Mouse (Mus musculus) kidney, adult 18-20 months (tissue): ENCODE measurements around the gene Uba7.

Experiments used
- DNase-seq: peaks from one replicate; pipeline ENCODE4 v3.0.0; 2021

Gene Uba7

DNA sequence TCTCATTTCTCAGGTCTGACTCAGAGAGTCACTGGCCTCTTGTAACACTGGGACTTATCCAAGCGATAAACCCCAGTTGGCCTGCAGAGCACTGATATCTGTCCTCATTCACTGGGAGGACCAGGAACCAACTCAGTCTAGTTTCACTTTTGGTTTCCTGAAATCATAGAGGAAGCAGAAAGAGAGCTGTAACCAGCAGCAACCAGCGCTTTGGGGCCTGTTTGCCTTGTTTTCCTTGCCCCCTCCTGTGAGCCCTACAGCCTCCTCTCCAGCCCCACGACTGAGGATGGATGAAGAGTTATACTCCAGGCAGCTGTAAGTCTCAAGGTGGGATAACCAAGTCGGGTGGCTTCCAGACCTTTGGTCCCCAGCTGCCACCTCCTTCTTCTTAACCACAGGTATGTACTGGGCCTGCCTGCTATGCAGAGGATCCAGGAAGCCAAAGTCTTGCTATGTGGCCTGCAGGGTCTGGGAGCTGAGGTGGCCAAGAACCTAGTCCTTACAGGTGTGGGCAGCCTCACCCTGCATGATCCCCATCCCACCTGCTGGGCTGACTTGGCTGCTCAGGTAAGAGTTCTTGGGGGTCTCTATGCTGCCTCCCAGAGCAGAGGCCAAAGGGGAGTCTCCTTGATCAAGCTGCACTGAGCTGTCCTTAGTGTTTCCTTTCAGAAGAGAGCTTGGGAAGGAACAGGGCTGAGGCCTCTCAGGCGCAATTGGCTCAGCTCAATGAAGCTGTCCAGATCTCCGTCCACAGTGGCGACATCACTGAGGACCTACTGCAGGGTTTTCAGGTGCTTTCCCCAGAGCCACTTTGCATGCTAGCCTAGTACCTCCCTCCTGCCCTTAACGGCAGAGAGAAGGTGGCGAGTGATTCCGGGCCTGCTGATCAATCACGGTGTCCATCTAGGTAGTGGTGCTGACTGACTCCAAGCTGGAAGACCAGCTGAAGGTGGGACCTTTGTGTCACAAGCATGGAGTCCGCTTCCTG is at the start of gene Uba7:
Uba7 (plus strand) TSS at position 107 of the 988 bp plus-strand sequence.
- DNase-seq, result peak; percentile 28

DNA sequence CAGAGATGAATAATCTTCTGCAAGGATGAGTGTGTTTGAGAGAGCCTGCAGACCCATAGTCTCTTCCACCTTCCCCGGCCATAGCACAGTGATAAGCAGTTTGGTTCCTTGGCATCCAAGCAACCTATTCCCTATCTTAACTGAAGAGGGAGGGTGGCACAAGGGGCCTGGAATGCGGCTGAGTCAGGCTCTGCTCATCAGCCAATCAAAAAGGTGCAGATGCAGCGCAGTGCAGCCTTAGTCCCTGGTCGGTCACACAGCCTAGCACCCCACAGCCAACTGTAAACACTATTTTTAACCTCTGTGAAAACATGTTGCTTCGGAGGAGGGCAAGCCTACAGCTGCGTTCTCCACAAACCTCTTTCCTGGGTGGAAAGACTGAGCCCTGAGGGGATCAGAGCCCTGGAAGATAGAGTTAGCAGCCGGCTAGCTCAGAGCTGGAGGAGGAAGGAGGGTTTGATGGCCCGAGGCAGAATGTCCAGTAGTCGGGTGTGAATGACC is 48.3 kb upstream of the Uba7 start:
- no peak for DNase-seq

DNA sequence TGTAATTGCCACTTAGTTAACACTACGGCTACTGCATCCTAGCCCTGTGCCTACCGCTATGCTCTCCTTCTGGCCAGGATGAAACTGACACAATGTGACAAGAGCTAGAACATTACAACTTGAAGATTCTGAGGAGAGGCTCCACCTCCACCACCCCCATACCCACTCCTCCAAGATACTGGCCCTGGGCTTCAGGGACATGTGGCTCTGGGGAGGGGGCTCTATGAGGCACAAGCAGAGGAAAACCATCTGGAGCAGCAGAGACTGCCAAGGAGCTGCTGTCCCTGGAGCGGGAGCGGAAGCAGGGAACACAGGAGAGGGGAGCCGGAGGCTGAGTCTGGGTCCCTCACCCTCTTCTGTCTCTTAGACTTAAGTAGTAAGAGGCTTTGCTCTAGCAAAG is 47.6 kb upstream of the Uba7 start:
- DNase-seq, result no peak

DNA sequence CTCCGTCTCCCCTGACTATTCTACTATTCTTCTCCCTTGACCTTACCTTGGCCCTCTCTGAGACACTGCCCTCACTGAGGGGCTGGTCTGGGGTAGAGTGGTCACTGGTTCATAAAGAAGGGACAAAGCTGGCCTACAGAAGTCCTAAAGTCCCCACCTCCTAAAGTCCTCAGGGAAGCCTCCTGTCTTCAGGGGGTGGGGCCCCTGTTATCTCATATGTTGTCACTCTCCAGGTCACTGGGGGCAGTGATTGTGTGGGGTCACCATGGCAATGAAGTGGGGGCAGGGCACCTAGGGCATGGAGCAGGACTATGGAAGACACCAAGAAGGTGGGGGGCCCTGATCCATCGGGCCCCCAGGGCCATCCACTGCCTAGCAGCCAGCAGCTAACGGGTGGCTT is 47.1 kb upstream of the Uba7 start, which contains the start of gene Actl11:
Actl11 (plus strand) TSS at position 301 of the 400 bp plus-strand sequence.
- no peak for DNase-seq

DNA sequence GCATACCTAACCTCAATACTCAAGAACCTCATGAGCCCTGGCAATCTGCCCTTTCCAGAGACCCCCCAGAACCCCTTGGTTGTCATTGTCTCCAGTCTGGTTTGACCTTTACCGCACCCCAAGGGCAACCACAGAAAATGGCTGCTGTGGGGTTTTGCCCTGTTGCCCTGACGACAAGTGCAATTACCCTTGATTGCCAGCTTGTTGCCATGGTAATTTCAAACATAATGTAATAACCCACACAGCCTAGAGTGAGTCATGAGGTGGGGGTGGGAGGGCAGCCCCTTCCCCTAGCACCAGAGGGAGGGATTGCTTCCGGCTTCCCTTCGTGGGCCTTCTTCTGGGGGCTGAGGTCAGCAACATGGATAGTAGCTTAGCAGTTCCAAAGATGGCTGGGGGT is 43.1 kb upstream of the Uba7 start:
- DNase-seq, result no peak

DNA sequence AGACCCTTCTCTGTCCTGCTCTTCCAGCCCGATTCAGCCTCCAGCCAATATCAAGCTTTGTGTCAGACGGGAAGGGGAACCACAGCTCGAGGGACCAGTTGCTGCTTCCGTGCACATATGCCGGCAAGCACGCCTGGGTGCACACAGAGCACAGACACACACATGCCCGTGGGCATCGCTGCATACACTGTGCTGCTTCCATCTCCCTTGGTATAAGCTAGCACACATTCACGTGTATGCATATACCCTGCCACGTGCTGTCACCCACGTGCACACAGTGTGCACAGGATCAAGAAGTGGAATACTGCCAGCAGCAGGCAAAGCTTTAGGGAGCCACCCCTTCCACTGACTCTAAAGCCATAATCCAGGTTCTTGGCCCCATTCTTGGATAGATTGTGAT is 41.2 kb upstream of the Uba7 start:
- DNase-seq, result no peak

DNA sequence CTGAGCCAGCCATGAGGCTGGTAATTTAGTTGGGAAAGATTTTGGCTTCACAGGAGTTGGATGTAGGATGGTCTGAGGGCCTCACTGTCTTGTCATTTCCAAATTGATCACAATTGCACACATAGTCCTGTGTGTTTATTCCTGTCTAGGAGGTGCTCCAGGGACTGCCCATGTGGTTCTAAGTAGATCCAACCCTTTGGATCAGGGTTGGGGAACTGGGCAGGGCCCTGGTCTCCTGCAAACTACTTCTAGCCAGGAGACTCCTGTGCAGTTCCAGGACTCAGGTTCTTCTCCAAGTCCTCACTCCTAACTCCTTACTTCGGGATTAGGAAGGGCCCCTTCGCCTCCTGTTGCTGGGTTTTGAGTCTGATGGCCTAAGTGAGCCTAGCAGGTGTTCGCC is 39.9 kb upstream of the Uba7 start, which contains the start of gene Camkv:
Camkv (plus strand) TSS at position 301 of the 400 bp plus-strand sequence.
- DNase-seq, result no peak

DNA sequence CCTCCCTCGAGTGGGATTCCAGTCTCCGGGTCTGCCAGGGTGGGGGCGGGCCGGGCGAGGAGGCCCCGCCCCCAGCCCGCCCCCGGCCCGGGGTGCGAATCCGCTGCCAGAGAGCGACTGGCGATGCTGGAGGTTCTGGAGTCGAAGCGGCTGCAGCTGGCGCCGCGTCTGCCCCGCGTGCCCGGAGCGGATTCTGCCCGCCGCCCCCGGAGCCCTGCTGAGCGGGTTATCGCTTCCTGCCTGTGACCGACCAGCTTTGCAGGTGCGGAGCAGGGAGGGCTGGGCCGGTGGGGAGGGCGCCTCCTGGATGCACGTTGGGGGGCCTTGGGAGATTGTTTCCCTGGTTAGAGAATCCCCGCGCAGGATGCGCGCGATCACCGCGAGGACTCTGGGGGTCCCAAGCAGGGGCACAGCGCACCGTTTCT is 39.5 kb upstream of the Uba7 start:
- DNase-seq, result no peak

DNA sequence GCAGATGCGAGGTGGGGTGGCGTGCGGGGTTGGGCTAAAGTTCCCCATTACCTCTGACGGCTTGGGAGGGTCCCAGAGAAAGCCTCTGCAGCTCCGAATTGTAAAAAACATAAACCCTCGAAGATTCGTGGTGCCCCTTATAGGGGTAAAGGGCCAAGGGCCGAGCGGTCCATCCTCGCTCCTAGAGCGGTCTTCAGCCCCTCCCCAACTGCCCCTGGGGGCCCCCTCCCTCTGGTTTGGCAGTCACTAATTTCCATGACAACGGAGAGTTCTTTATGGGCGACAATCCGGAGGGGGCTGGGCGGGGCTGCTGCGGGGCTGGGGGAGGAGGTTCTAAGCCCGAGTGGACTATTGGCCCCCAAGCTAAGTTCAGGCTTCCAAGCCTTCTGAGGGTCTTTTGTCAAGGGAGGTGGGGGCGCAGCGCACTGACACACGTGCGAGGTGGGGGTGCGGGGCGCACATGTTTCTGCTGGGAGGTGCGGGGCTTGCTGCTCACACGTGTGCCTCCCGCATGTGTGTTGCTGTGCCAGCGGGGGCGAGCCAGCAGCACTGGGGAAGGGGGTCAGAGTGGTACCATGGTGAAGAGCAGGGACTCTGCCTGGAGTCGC is 39.0 kb upstream of the Uba7 start:
- DNase-seq, result no peak

DNA sequence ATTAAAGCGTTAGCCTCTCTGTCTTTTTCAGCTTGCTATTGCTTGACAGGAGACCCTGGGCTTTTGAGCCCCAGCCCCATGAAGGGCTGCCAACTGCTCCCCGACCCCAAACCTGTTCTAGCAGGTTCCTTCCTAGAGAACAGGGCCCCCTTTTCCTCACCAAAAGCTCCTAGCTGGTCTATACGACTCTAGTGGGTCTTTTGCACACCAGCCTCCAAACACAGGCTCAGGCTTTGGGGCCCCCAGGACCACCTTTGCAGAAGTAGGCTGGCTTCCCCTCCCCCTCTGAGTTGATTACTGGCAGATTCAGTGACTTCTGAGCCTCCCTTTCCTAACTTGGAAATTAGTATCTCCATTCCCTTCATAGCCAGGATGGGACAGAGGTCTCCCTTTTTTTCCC is 38.5 kb upstream of the Uba7 start:
- DNase-seq, result no peak

DNA sequence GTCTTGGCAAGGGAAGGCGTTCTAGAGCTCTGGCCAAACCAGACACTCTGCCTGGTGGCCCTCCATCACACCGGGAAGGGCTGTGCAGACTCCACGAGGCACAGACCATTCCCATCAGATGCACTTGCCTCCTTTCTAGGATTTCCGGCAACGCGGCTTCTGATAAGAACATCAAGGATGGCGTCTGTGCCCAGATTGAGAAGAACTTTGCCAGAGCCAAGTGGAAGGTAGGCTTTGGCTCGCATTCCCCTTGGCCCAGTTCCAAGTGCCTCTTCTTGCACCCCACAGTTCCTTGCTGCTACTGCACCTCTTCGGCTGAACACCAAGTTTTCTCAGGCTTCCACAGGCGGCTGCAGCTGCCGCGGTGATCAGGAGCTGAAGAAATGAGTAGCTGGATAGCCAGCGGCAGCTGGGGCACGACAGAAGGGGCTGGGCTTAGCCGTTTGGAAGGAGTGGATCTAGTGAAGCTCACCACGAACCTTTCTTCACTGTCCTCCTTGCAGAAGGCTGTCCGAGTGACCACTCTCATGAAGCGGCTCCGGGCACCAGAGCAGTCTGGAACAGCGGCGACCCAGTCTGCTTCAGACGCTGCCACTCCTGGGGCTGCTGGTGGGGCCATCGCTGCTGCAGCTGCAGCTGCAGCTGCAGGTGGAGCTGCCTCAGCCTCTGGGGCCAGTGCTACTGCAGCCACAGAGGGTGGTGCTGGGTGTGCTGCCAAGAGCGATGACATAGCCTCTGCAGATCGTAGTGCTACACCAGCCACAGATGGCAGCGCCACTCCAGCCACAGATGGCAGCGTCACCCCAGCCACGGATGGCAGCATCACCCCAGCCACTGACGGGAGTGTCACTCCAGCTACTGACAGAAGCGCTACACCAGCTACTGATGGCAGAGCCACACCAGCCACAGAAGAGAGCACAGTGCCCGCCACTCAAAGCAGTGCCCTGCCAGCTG is 27.8 kb upstream of the Uba7 start:
- DNase-seq, result no peak

DNA sequence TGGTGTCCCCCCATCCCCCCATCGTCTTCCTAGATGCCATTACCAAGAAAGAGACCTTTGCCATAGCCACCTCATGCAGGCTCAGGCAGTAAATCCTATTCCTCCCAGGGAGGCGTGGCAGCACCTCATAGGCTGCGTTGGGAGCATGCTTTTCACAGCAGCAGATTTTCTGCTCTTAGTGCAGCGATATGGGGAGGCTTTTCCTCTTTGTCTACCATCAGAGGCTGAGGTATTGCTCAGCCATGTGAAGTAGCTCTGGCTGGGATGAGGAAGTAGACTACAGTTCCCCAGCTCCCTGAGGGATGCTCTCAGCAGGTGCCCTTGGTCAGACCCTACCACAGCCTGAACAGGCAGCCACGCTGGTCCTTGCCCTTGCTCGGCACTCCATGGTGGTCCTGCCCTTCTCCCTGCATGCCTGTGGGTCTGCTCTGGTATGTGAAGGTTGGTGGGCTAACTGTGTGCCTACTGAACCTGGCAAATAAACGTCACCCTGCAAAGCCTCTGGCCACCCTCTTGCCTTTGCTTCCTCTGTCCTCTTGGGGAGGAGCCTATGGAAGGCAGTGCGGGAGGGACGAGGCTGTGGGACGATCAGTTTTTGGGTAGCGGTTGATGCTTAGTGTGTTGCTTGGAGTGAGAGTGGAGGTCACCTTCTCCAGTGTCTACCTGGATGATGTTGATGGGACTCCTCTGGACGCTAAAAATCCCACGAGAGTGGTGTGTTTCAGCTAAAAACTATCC is 26.0 kb upstream of the Uba7 start:
- DNase-seq, result no peak

DNA sequence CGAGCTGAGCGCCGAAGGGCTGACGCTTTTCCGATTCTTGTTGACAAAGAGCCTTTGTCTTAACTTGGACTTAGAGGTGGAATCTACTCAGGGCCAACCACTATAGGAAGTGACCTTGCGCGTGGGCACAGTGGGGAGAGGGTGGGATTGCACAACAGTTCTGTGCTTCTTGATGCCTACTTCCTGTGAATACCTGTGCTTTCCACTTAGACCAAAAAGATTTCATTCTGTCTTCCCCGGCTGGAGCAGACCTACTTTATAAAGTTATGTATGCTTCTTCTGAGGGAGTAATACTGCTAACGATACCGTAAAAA is 25.4 kb upstream of the Uba7 start, which contains the start of gene Traip:
Traip (plus strand) TSS at position 215 of the 314 bp plus-strand sequence.
- no peak for DNase-seq

DNA sequence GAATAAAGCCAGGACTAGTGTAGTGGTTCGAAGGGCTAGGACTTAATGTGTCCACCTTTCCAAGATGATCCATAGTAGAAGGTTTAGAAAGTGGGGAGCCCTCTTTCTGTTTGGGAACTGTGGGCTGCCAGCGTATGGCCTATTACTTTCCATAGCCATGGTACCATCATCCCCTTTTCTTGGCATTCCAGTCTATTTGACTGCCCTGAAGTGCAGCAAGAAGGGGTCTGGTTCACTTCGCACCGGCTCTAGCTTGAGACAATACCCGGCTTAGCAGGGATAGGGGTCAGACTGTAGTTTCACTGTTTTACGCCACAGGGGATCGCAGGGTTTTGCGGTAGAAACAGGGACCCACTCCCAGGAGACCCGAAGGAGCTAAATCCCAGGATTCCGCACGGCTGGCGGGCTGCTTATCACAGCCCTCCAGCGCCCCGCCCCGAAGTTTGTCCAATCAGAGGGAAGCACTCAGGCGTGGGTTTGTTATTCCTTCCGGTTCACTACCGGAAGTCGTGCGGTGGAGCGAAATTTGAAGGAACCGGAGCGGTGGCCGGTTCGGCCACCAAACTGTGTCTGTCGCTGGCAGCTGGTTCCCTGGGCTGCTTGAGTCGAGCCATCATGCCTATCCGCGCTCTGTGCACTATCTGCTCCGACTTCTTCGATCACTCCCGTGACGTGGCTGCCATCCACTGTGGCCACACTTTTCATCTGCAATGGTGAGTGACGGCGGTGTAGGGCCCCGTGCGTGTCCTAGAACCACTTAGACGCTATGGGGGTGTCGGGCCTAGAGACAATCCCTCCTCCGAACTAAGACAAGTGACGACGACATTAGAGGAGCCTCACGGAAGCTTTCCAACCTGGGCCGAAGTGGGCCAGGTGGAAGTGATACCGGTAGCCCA is 24.6 kb upstream of the Uba7 start:
- DNase-seq, result peak; percentile 92

DNA sequence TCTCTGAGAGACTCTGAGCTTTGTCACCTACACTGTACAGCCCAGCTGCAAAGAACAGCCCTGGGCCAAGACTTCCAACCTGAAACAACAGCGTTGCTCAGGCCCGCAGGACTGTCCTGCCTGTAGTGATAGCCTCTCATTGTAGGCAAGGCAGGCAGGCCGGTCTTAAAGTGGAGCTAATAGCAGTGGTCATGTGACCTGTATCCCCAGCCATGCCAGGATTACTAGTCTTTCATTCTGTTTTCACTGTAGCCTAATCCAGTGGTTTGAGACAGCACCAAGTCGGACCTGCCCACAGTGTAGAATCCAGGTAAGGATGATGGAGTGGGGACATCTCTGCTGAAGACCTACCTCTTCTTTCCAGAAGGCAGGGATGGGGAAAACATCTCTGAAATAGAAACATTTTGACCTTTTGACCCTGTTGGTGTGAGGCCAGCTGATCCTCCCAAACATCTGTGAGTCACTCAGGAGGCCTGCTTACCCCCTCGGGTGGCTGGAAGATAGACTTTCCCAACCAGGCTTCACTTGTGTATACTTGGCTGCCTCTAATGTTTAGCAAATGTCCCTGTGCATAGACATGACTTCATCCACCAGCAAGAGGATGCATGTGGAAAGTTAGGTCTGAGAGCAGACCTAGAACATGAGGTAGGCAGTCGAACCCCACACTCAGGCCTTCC is 19.6 kb upstream of the Uba7 start:
- DNase-seq, result no peak

DNA sequence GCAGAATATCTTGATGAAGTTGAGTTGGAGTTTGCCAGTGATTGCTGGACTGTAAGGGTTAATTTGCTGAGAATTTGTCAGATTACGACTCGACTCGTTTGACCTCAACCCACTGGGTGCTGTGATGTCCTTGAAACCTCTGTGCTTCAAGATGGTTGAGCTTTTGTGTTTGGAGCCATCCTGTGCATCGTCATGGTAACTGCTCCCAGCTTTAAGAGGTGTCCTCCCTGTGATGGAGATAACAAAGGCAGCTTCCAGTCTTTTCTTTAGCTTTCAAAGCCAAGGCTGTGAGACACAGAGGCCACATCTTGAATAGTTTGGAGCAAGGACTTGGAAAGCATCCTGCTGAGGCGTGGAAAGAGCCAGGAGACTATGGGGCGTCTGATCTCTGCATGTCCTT is 18.2 kb upstream of the Uba7 start:
- no peak for DNase-seq

DNA sequence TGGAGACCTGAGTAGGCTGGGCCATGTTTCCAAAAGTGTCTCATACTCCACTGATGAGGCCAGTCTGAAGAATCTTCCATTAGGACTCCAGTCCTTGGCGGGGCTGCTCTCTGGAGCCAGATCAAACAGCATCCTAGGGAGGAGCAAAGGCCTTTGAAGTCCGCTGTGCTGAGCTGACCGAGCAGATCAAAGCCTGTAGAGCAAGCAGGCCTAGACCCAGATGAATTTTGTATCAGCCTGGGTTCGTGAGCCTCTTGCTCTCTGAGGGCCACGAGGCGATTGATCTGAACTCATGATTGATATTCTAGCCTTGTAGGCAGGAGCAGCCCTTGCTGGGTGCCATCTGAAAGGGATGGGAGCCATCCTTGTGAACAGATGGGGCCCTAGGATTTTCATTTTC is 15.4 kb upstream of the Uba7 start:
- DNase-seq, result no peak

DNA sequence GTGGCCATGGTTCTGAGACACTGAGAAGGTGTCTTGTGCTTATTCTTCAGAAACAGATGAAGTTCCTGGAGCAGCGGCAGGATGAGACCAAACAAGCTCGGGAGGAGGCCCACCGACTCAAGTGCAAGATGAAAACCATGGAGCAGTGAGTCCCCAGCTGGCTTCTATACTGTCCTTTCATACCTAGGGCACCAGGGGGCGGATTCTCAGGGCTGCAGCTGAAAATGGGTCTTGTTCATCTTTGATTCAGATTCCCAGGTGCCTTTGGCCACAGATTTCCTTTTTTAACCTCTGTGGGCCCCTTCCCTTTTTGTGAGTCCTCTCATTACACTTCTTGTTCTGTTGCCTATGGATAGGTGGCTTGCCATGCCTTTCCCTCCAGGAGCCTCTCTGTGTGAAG is 14.4 kb upstream of the Uba7 start:
- DNase-seq, result no peak

DNA sequence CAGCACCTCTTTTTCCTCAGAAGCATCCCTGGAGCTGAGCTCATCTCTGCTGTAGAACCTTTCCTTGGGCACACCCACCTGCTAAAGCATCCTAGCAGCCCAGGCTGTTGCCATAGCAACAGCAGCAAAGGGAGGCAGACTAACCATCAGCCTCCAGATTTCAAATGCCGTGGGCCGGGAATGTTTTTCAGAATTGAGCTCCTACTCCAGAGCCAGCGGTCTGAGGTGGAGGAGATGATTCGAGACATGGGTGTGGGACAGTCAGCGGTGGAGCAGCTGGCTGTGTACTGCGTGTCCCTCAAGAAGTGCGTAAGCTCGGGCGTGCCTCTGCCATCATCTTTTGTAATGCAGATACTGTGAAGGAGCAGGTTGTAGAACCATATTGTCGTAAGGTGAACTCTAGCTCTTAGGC is 13.9 kb upstream of the Uba7 start:
- DNase-seq, result no peak

DNA sequence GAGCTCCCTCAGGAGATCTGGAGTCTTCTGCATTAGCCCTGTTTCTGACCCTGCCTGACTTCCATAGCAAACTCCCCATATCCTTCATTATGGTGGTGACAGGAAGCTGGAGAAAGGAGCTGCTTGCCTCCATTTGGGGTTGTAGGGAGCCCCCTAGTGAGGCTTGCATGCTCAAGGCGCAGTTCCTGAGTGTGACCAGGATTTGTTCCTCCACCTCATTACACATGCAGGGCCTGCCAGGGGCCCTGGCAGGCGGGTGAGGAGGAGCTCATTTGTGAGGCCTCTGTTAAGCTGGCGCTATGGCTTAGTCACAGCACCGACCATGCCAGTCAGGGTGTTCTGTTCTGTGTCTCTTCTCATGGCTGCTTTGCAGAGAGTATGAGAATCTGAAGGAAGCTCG is 13.4 kb upstream of the Uba7 start:
- no peak for DNase-seq
